Mouse (Mus musculus): Measurements from ENCODE around the gene N4bp1. TPM values are rescaled to one million over a fixed set of nuclear protein-coding genes. Genes with fewer than 3 reads are reported as not detected.

N4bp1 gene
- polyA plus RNA-seq, 1 experiment from 2014 or later, result 9.6 TPM

- Histone ChIP-seq H3K27ac (ENCODE audit: low read depth, low read length) (no peak overlapping the region), H3K9ac (ENCODE audit: low read depth, low read length) (no peak overlapping the region), H3K9me3 (replicated peaks; ENCODE audit: control insufficient read depth, low read length) (no peaks in the 10 kb centered on the region), H3K4me2 (no peak overlapping the region), H3K36me3 (ENCODE audit: control insufficient read depth, insufficient read depth, low read length) (no peaks in the 10 kb centered on the region), H3K4me1 (ENCODE audit: control insufficient read depth, insufficient read depth, low read length) (0 out of 2 replicates have a peak, but pooled peaks cover 3% of the 10 kb centered on the region), H3K4me3 (ENCODE audit: low read depth, low read length) (no peak overlapping the region), H3K27me3 (ENCODE audit: control insufficient read depth, insufficient read depth, low read length) (no peaks in the 10 kb centered on the region)
- no peak for ATAC-seq (replicated peaks; ENCODE audit: insufficient number of reproducible peaks, low FRiP score, low TSS enrichment)
- WGBS (ENCODE audit: insufficient replicate concordance), result 55% methylated on average over 1 of the region's 1 CpGs
Measured at GRCm38 (mm10) chr8:86891533-86891932, 6.5 kb upstream of the N4bp1 start.

GRCm38 (mm10) chr8:86888058-86888939 lies 3.2 kb upstream of the N4bp1 start:
- Histone ChIP-seq H3K9me3 (replicated peaks; ENCODE audit: control insufficient read depth, low read length) (no peaks in the 10 kb centered on the region), H3K36me3 (ENCODE audit: control insufficient read depth, insufficient read depth, low read length) (no peaks in the 10 kb centered on the region), H3K4me2 (no peak overlapping the region), H3K4me1 (ENCODE audit: control insufficient read depth, insufficient read depth, low read length) (peaks cover 9% of the 10 kb centered on the region; the same call in 1 of the 2 replicates), H3K27ac (ENCODE audit: low read depth, low read length) (no peak overlapping the region), H3K27me3 (ENCODE audit: control insufficient read depth, insufficient read depth, low read length) (no peaks in the 10 kb centered on the region), H3K4me3 (ENCODE audit: low read depth, low read length) (no peak overlapping the region), H3K9ac (ENCODE audit: low read depth, low read length) (no peak overlapping the region)
- no peak; the same call in 1 of the 2 replicates for ATAC-seq (replicated peaks; ENCODE audit: insufficient number of reproducible peaks, low FRiP score, low TSS enrichment)
- 64% methylated on average over 11 of the region's 11 CpGs for WGBS (ENCODE audit: insufficient replicate concordance)

GRCm38 (mm10) chr8:86884067-86884466 lies 991 bp downstream of the N4bp1 start:
- 4% methylated on average over 16 of the region's 16 CpGs for WGBS (ENCODE audit: insufficient replicate concordance)
- ATAC-seq (replicated peaks; ENCODE audit: insufficient number of reproducible peaks, low FRiP score, low TSS enrichment), result no peak
- Histone ChIP-seq H3K4me1 (ENCODE audit: control insufficient read depth, insufficient read depth, low read length) (peaks cover 29% of the 10 kb centered on the region), H3K36me3 (ENCODE audit: control insufficient read depth, insufficient read depth, low read length) (no peaks in the 10 kb centered on the region; the same call in 1 of the 2 replicates), H3K9ac (ENCODE audit: low read depth, low read length) (peak overlapping the region; percentile 92), H3K4me3 (ENCODE audit: low read depth, low read length) (peak overlapping the region; percentile 94), H3K27me3 (ENCODE audit: control insufficient read depth, insufficient read depth, low read length) (no peaks in the 10 kb centered on the region), H3K27ac (ENCODE audit: low read depth, low read length) (peak overlapping the region; percentile 92; the same call in 1 of the 2 replicates), H3K9me3 (replicated peaks; ENCODE audit: control insufficient read depth, low read length) (no peaks in the 10 kb centered on the region), H3K4me2 (peak overlapping the region; percentile 82)

GRCm38 (mm10) chr8:86882568-86883478 lies 2.2 kb downstream of the N4bp1 start:
- WGBS (ENCODE audit: insufficient replicate concordance), result 64% methylated on average over 11 of the region's 11 CpGs
- no peak overlapping the region for H3K27ac ChIP-seq (ENCODE audit: low read depth, low read length)
- peak overlapping the region; percentile 82 for H3K4me2 ChIP-seq
- H3K4me1 ChIP-seq (ENCODE audit: control insufficient read depth, insufficient read depth, low read length), result peaks cover 29% of the 10 kb centered on the region
- H3K9me3 ChIP-seq (replicated peaks; ENCODE audit: control insufficient read depth, low read length), result no peaks in the 10 kb centered on the region
- peak overlapping the region; percentile 94; the same call in 1 of the 2 replicates for H3K4me3 ChIP-seq (ENCODE audit: low read depth, low read length)
- peak overlapping the region; percentile 29; the same call in 1 of the 2 replicates for H3K9ac ChIP-seq (ENCODE audit: low read depth, low read length)
- H3K27me3 ChIP-seq (ENCODE audit: control insufficient read depth, insufficient read depth, low read length), result no peaks in the 10 kb centered on the region
- no peaks in the 10 kb centered on the region; the same call in 1 of the 2 replicates for H3K36me3 ChIP-seq (ENCODE audit: control insufficient read depth, insufficient read depth, low read length)
- no peak for ATAC-seq (replicated peaks; ENCODE audit: insufficient number of reproducible peaks, low FRiP score, low TSS enrichment)

- H3K4me2 ChIP-seq, result 0 out of 2 replicates have a peak overlapping the region, but pooled peaks have one; percentile 22
- H3K9me3 ChIP-seq (replicated peaks; ENCODE audit: control insufficient read depth, low read length), result no peaks in the 10 kb centered on the region
- 69% methylated on average over 9 of the region's 9 CpGs for WGBS (ENCODE audit: insufficient replicate concordance)
- no peak for ATAC-seq (replicated peaks; ENCODE audit: insufficient number of reproducible peaks, low FRiP score, low TSS enrichment)
- H3K4me1 ChIP-seq (ENCODE audit: control insufficient read depth, insufficient read depth, low read length), result peaks cover 29% of the 10 kb centered on the region
- no peak overlapping the region for H3K27ac ChIP-seq (ENCODE audit: low read depth, low read length)
- H3K36me3 ChIP-seq (ENCODE audit: control insufficient read depth, insufficient read depth, low read length), result no peaks in the 10 kb centered on the region; the same call in 1 of the 2 replicates
- H3K27me3 ChIP-seq (ENCODE audit: control insufficient read depth, insufficient read depth, low read length), result no peaks in the 10 kb centered on the region
- H3K9ac ChIP-seq (ENCODE audit: low read depth, low read length), result peak overlapping the region; percentile 1; the same call in 1 of the 2 replicates
- no peak overlapping the region for H3K4me3 ChIP-seq (ENCODE audit: low read depth, low read length)
Measured at GRCm38 (mm10) chr8:86881951-86882350, 3.1 kb downstream of the N4bp1 start.

- Histone ChIP-seq H3K27ac (ENCODE audit: low read depth, low read length) (peak overlapping the region; percentile 15; the same call in 1 of the 2 replicates), H3K4me3 (ENCODE audit: low read depth, low read length) (no peak overlapping the region), H3K36me3 (ENCODE audit: control insufficient read depth, insufficient read depth, low read length) (no peaks in the 10 kb centered on the region; the same call in 1 of the 2 replicates), H3K9me3 (replicated peaks; ENCODE audit: control insufficient read depth, low read length) (no peaks in the 10 kb centered on the region), H3K27me3 (ENCODE audit: control insufficient read depth, insufficient read depth, low read length) (no peaks in the 10 kb centered on the region), H3K4me1 (ENCODE audit: control insufficient read depth, insufficient read depth, low read length) (peaks cover 29% of the 10 kb centered on the region), H3K9ac (ENCODE audit: low read depth, low read length) (no peak overlapping the region), H3K4me2 (no peak overlapping the region)
- no peak for ATAC-seq (replicated peaks; ENCODE audit: insufficient number of reproducible peaks, low FRiP score, low TSS enrichment)
- 56% methylated on average over 11 of the region's 11 CpGs for WGBS (ENCODE audit: insufficient replicate concordance)
Measured at GRCm38 (mm10) chr8:86881068-86881609, 3.9 kb downstream of the N4bp1 start.

GRCm38 (mm10) chr8:86876831-86877230 lies 8.2 kb downstream of the N4bp1 start:
- Histone ChIP-seq H3K36me3 (ENCODE audit: control insufficient read depth, insufficient read depth, low read length) (no peaks in the 10 kb centered on the region; the same call in 1 of the 2 replicates), H3K4me3 (ENCODE audit: low read depth, low read length) (no peak overlapping the region), H3K27me3 (ENCODE audit: control insufficient read depth, insufficient read depth, low read length) (no peaks in the 10 kb centered on the region), H3K27ac (ENCODE audit: low read depth, low read length) (no peak overlapping the region), H3K9ac (ENCODE audit: low read depth, low read length) (no peak overlapping the region), H3K9me3 (replicated peaks; ENCODE audit: control insufficient read depth, low read length) (no peaks in the 10 kb centered on the region), H3K4me1 (ENCODE audit: control insufficient read depth, insufficient read depth, low read length) (peaks cover 34% of the 10 kb centered on the region), H3K4me2 (no peak overlapping the region)
- WGBS (ENCODE audit: insufficient replicate concordance), result 80% methylated on average over 2 of the region's 2 CpGs
- no peak for ATAC-seq (replicated peaks; ENCODE audit: insufficient number of reproducible peaks, low FRiP score, low TSS enrichment)

GRCm38 (mm10) chr8:86874055-86874454 lies 11.0 kb downstream of the N4bp1 start:
- H3K4me2 ChIP-seq, result no peak overlapping the region
- H3K27me3 ChIP-seq (ENCODE audit: control insufficient read depth, insufficient read depth, low read length), result no peaks in the 10 kb centered on the region
- WGBS (ENCODE audit: insufficient replicate concordance), result 84% methylated on average over 2 of the region's 2 CpGs
- no peaks in the 10 kb centered on the region for H3K9me3 ChIP-seq (replicated peaks; ENCODE audit: control insufficient read depth, low read length)
- no peaks in the 10 kb centered on the region for H3K36me3 ChIP-seq (ENCODE audit: control insufficient read depth, insufficient read depth, low read length)
- H3K27ac ChIP-seq (ENCODE audit: low read depth, low read length), result no peak overlapping the region
- H3K9ac ChIP-seq (ENCODE audit: low read depth, low read length), result no peak overlapping the region
- no peak overlapping the region for H3K4me3 ChIP-seq (ENCODE audit: low read depth, low read length)
- no peak for ATAC-seq (replicated peaks; ENCODE audit: insufficient number of reproducible peaks, low FRiP score, low TSS enrichment)
- H3K4me1 ChIP-seq (ENCODE audit: control insufficient read depth, insufficient read depth, low read length), result peaks cover 41% of the 10 kb centered on the region

All from heart, embryonic 11.5 days (tissue).